Mouse (Mus musculus) right cerebral cortex, postnatal 14 days (tissue): ENCODE measurements at regions not wholly inside any gene's neighbourhood (a gene's known extent, or its start where the extent isn't known, plus 50 kb on each side); places are given as distances from the start of the nearest gene placed in this dataset.

Experiments
- DNase-seq: peaks from one replicate; pipeline ENCODE4 v3.0.0; 2022

- DNase-seq = no peak
Observed at GRCm38 (mm10) chr3:147283724-147284123, 431.6 kb downstream of the Ttll7 start.

- no peak for DNase-seq
Observed at GRCm38 (mm10) chr3:147284357-147284756, 432.2 kb downstream of the Ttll7 start.

GRCm38 (mm10) chr3:147285496-147285895 is 433.3 kb downstream of the Ttll7 start:
- no peak for DNase-seq

GRCm38 (mm10) chr3:147287503-147287902 is 435.3 kb downstream of the Ttll7 start:
- no peak for DNase-seq

- DNase-seq = no peak
Observed at GRCm38 (mm10) chr3:147291696-147292327, 439.6 kb downstream of the Ttll7 start.

GRCm38 (mm10) chr3:147298065-147298464 is 445.9 kb downstream of the Ttll7 start:
- DNase-seq = no peak

GRCm38 (mm10) chr3:147325522-147325921 is 473.4 kb downstream of the Ttll7 start:
- no peak for DNase-seq

- no peak for DNase-seq
Observed at GRCm38 (mm10) chr3:147334301-147334700, 482.1 kb downstream of the Ttll7 start.

- no peak for DNase-seq
Observed at GRCm38 (mm10) chr3:147335286-147335685, 483.1 kb downstream of the Ttll7 start.

- DNase-seq = no peak
Observed at GRCm38 (mm10) chr3:147339427-147339826, 487.3 kb downstream of the Ttll7 start.

GRCm38 (mm10) chr3:147347278-147348039 is 495.3 kb downstream of the Ttll7 start:
- DNase-seq = no peak

- no peak for DNase-seq
Observed at GRCm38 (mm10) chr3:147387077-147387476, 534.9 kb downstream of the Ttll7 start.

GRCm38 (mm10) chr3:147398298-147398697 is 546.1 kb downstream of the Ttll7 start:
- DNase-seq = no peak

GRCm38 (mm10) chr3:147412274-147412673 is 560.1 kb downstream of the Ttll7 start:
- no peak for DNase-seq

- no peak for DNase-seq
Observed at GRCm38 (mm10) chr3:147416926-147417325, 564.8 kb downstream of the Ttll7 start.

GRCm38 (mm10) chr3:147419129-147419528 is 567.0 kb downstream of the Ttll7 start:
- DNase-seq = no peak

- no peak for DNase-seq
Observed at GRCm38 (mm10) chr3:147422196-147422595, 570.0 kb downstream of the Ttll7 start.

- DNase-seq = no peak
Observed at GRCm38 (mm10) chr3:147423895-147424575, 571.9 kb downstream of the Ttll7 start.

GRCm38 (mm10) chr3:147428837-147429236 is 576.7 kb downstream of the Ttll7 start:
- DNase-seq = no peak

- no peak for DNase-seq
Observed at GRCm38 (mm10) chr3:147442925-147443690, 590.9 kb downstream of the Ttll7 start.

GRCm38 (mm10) chr3:147443691-147443960 is 591.5 kb downstream of the Ttll7 start:
- no peak for DNase-seq

- DNase-seq = no peak
Observed at GRCm38 (mm10) chr3:147444005-147444763, 592.0 kb downstream of the Ttll7 start.
